Comparison of ENCODE assay signal across 51 mouse cellular contexts in the genomic region with DNA sequence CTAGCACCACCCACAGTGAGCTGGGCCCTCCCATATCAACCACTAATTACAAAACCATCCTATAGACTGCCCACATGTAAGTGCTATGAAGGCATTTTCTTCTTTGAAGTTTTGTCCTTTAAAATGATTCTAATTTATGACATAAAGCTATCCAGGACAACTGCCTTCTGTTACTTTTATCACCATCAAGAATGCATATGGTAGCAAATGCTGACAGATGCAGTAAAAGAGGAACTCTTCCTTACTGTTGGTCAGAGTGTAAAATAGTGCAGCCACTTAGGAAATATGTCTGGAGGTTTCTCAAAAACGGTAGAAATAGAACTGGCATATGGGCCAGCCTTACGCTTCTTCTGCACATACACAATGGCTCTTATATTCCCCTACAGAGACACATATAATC. TPM values are rescaled to one million over a fixed set of nuclear protein-coding genes. Genes with fewer than 3 reads are reported as not detected.
"Had no signal": no experiment of that assay in that cellular context is flagged by ENCODE, and none has a peak within 500 bp of the region (broad histone marks: within the 10 kb centered on the region; RNA-seq: fewer than 3 reads in every experiment).

No protein-coding gene starts in this region.

- DNase-seq: heart, postnatal 10 days; heart, postnatal 14 days; heart, postnatal 36 days; heart, postnatal 4 days; kidney, adult 11 months; kidney, adult 18-20 months; kidney, adult 2 months; kidney, adult 8-10 months; kidney, adult 9 months; kidney, postnatal 10 days; kidney, postnatal 14 days; kidney, postnatal 25 days; kidney, postnatal 36 days; kidney, postnatal 4 days; layer of hippocampus, adult 9-11 months; layer of hippocampus, postnatal 36 days had no signal

- H3K4me2 ChIP-seq: heart, embryonic 11.5 days; heart, embryonic 12.5 days; heart, embryonic 13.5 days; heart, embryonic 15.5 days; hindbrain, embryonic 12.5 days; hindbrain, embryonic 13.5 days; hindbrain, embryonic 14.5 days; hindbrain, embryonic 15.5 days; intestine, embryonic 15.5 days; kidney, embryonic 15.5 days had no signal

- ATAC-seq: hindbrain, embryonic 16.5 days; hindbrain, postnatal 0 days; inflammation-experienced regulatory T-cells, adult 6 months; intestine, embryonic 15.5 days; intestine, embryonic 16.5 days; intestine, postnatal 0 days had no signal

- H3K36me3 ChIP-seq: heart, embryonic 12.5 days; heart, embryonic 13.5 days; heart, embryonic 15.5 days; hindbrain, embryonic 10.5 days; hindbrain, embryonic 12.5 days; hindbrain, embryonic 13.5 days; hindbrain, embryonic 15.5 days; intestine, embryonic 15.5 days; kidney, embryonic 15.5 days had no signal

- H3K9ac ChIP-seq: heart, embryonic 12.5 days; heart, embryonic 13.5 days; heart, embryonic 15.5 days; hindbrain, embryonic 12.5 days; hindbrain, embryonic 13.5 days; hindbrain, embryonic 14.5 days; hindbrain, embryonic 15.5 days; intestine, embryonic 15.5 days; kidney, embryonic 15.5 days had no signal

- H3K27me3 ChIP-seq: heart, embryonic 12.5 days; heart, embryonic 13.5 days; heart, embryonic 15.5 days; hindbrain, embryonic 12.5 days; hindbrain, embryonic 13.5 days; hindbrain, embryonic 15.5 days; intestine, embryonic 15.5 days; kidney, embryonic 15.5 days had no signal

- H3K4me3 ChIP-seq: heart, embryonic 12.5 days; heart, embryonic 13.5 days; heart, embryonic 15.5 days; hindbrain, embryonic 10.5 days; hindbrain, embryonic 12.5 days; hindbrain, embryonic 13.5 days; hindbrain, embryonic 15.5 days; intestine, embryonic 15.5 days; kidney, embryonic 15.5 days; layer of hippocampus, adult 2 months; left cerebral cortex, adult 2 months had no signal

- H3K4me1 ChIP-seq: heart, embryonic 12.5 days; heart, embryonic 13.5 days; heart, embryonic 15.5 days; hindbrain, embryonic 10.5 days; hindbrain, embryonic 12.5 days; hindbrain, embryonic 13.5 days; hindbrain, embryonic 15.5 days; intestine, embryonic 15.5 days; kidney, embryonic 15.5 days had no signal

- H3K27ac ChIP-seq: heart, embryonic 13.5 days; heart, embryonic 15.5 days; hindbrain, embryonic 10.5 days; hindbrain, embryonic 12.5 days; hindbrain, embryonic 13.5 days; hindbrain, embryonic 14.5 days; hindbrain, embryonic 15.5 days; hindbrain, postnatal 0 days; intestine, embryonic 15.5 days; kidney, embryonic 15.5 days; kidney, postnatal 0 days; layer of hippocampus, adult 2 months; left cerebral cortex, adult 2 months had no signal

- H3K9me3 ChIP-seq: heart, embryonic 15.5 days; hindbrain, embryonic 10.5 days; hindbrain, embryonic 15.5 days; intestine, embryonic 15.5 days; kidney, embryonic 15.5 days had no signal

RNA-seq across cellular contexts. Expression of a gene that starts 39.5 kb away (rescaled TPM):
- total RNA-seq: heart, postnatal 10 days; heart, postnatal 14 days; heart, postnatal 25 days; heart, postnatal 36 days; heart, postnatal 4 days; hematopoietic stem cell, adult 5-6 weeks; hindbrain, postnatal 0 days; layer of hippocampus, adult 18-20 months; layer of hippocampus, adult 2 months; layer of hippocampus, adult 8-10 months; layer of hippocampus, postnatal 10 days; layer of hippocampus, postnatal 14 days; layer of hippocampus, postnatal 25 days; layer of hippocampus, postnatal 36 days; left cerebral cortex, adult 18-20 months; left cerebral cortex, adult 2 months had no signal
- polyA plus RNA-seq: heart, embryonic 11.5 days; heart, embryonic 12.5 days; heart, embryonic 13.5 days; heart, embryonic 14.5 days; heart, embryonic 15.5 days; heart, embryonic 16.5 days; heart, postnatal 0 days; hindbrain, embryonic 10.5 days; hindbrain, embryonic 11.5 days; hindbrain, embryonic 12.5 days; hindbrain, embryonic 13.5 days; hindbrain, embryonic 14.5 days; hindbrain, embryonic 15.5 days; hindbrain, embryonic 16.5 days; hindbrain, postnatal 0 days; inflammation-experienced regulatory T-cells, adult 6 months; intestine, embryonic 14.5 days; intestine, embryonic 15.5 days; intestine, embryonic 16.5 days; intestine, postnatal 0 days; kidney, adult 2 months; kidney, embryonic 14.5 days; kidney, embryonic 15.5 days; kidney, embryonic 16.5 days; kidney, postnatal 0 days; large intestine, adult 2 months had no signal
